Mouse (Mus musculus) brain, embryonic 18.5 days (tissue): ENCODE results near the gene Klhl5.
A peak's percentile ranks its signal among the peaks of the same experiment; 100 is the strongest.

Experiments
- DNase-seq: peaks from one replicate; pipeline ENCODE4 v3.0.0-alpha.2; 2012; ENCODE audit warnings: low read depth, low spot score

The Klhl5 gene

GRCm38 (mm10) chr5:65145499-65146101 lies 38.3 kb downstream of the Klhl5 start:
- DNase-seq, result no peak

GRCm38 (mm10) chr5:65146749-65147148 lies 39.4 kb downstream of the Klhl5 start:
- DNase-seq, result no peak

DNA sequence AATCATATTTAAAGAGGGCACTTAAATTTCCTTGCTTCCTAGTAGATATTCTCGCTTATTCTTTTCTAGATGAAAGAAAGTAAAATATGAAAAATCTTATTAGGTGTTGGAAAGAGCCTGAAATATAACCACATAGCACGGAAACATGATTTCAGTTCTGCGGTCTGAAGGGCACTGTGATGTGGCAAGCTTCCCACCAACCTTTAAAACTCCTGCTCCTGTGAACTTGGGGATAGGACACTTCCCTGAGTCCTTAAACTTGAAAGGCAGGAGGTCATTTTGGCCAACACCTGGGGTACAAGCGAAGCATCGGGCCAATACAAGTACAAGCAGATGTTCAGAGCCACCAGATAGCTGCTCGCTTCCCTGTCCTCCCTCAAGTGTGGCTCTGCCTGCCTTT lies 42.4 kb downstream of the Klhl5 start:
- DNase-seq, result no peak

- no peak for DNase-seq
These were observed 43.1 kb downstream of the Klhl5 start for GRCm38 (mm10) chr5:65150376-65150955.

GRCm38 (mm10) chr5:65151276-65151675 lies 43.9 kb downstream of the Klhl5 start:
- DNase-seq, result no peak

- DNase-seq, result no peak
These were observed 44.4 kb downstream of the Klhl5 start for GRCm38 (mm10) chr5:65151767-65152166.

GRCm38 (mm10) chr5:65154287-65154686 lies 46.9 kb downstream of the Klhl5 start:
- DNase-seq, result no peak

GRCm38 (mm10) chr5:65156853-65157252 lies 49.5 kb downstream of the Klhl5 start:
- no peak for DNase-seq

- no peak for DNase-seq
These were observed 50.4 kb downstream of the Klhl5 start for GRCm38 (mm10) chr5:65157412-65158381.

DNA sequence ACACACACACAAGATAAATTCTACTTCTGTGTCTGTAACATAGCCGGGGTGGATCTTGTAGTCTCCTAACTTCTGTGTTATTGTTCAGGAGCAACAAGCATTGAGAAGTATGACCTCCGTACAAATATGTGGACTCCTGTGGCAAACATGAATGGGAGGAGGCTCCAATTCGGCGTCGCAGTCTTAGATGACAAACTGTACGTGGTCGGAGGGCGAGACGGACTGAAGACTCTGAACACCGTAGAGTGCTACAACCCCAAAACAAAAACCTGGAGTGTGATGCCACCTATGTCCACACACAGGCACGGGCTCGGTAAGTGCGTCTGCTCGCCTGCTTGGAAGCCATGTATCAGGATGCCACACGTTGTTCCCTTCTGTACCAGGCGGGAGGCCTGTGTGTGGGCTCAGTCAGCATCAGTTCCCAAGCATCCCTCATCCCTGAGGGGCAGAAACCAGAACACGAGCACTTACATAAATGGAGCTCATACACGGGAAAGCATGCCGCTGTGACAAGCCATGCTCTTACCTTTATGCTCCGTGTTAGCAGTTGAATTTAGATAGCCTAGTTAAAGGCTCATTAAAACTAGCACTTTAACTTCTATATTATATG lies 51.5 kb downstream of the Klhl5 start:
- DNase-seq, result no peak

DNA sequence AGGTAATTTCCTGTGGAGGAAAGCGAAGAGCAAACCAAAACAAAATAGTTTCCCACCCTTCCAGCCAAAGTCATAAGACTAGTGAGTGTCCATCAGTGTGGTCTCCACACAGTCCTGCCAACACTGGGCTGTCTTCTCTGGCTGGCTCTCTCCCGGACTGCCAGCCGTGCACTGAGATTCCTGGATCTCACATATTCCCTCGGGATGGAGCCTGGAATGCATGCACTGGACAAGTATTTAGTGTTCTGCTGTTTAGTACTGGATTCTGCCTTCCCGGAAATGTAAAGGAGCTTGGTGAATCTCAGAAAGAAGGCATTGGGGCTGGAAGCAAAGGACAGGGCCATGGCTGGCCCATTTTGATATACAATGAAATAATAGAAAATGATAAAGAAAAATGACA lies 55.7 kb downstream of the Klhl5 start:
- no peak for DNase-seq

DNA sequence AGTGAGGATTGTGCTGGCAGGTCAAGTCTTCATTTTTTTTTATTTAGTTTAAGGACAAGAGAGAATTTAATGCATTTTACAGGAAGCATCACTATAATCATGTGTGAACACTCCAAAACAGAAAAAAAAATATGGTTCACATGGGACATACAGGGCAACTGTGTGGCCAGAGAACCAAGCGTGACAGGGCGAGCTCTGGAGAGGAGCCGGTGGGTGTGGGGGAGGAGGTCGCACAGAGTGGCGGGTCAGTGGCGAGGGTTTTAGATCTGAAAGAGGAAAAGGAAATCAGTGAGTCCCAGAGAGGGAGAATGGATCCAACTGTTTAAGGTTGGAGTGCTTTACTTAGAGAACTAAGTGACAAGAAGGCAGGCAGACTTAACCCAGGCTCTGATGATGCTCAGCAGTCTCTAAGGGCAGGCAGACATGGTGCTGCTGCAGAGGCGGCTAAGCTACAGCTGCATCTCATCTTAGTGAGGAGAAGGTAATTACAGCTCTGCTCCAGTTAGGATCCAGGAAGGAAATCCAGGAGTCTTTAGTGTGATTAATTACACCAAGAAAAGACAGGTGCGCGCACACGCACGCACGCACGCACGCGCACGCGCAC lies 56.3 kb downstream of the Klhl5 start:
- no peak for DNase-seq

DNA sequence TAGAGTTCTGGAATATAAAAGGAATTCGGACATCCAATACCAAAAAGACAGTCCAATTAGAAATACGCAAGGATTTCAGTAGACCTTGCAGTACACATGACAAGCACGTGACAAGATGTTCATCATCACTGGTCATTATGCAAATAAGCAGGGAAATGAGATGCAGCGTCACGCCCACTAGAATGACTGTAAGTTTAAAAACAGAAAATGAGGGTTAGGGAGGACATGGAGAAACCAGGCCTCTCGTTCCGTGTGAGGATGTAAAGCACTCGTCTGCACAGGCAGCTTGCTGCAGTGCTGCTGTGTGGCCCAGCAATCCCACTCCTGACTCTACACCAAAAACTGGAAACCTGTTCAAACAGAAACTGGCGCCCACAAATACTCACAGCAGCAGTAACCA lies 62.9 kb downstream of the Klhl5 start:
- DNase-seq, result no peak

GRCm38 (mm10) chr5:65175035-65175917 lies 67.9 kb downstream of the Klhl5 start:
- peak; percentile 42 for DNase-seq

DNA sequence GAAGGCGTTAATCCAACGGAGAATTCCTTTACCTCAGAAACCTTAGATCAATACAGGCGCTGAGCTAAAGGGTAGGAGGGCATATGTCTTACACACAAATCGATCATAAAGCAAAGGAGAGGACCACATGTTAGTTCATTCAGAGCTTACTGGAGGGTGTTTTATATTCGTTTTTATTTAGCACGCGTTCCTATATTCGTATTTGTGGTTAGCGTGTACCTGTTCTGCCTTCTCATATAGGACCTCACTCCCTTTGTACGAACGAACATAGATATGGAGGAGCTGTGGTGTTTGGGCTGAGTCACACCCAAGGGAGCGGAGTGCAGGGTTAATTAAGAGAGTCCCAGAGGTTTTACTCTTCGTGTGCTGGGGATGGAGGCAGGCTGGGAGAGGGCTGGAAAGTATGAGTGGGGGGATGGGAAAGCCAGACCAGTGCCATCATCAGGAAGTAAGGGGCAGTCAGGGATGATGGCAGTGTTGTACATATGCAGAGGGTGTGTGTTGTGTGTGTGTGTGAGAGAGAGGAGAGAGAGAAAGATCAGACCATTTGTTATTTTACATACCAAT lies 68.7 kb downstream of the Klhl5 start:
- DNase-seq, result no peak

DNA sequence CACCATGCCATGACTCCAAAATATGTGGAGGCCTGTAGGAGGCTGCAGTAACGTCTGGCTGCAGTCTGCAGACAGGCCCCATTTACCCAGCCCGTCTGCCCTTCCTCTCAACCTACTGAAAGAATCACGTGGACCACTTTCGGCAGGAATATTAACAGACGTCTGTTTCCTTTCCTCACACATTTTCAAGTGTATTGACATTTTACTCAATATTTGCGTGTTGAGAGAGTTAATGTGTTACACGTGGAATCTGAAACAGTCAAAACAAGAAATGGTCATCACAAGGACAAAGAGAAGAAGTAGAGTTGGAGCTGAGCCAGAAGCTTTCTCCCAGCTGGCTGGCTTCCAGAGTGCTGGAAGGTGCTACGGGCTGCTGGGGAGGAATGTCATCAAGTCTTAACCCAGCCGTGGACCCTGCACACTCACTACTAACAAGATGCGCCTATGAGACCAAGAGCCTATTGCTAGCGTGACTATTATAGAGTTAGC lies 69.7 kb downstream of the Klhl5 start:
- no peak for DNase-seq

DNA sequence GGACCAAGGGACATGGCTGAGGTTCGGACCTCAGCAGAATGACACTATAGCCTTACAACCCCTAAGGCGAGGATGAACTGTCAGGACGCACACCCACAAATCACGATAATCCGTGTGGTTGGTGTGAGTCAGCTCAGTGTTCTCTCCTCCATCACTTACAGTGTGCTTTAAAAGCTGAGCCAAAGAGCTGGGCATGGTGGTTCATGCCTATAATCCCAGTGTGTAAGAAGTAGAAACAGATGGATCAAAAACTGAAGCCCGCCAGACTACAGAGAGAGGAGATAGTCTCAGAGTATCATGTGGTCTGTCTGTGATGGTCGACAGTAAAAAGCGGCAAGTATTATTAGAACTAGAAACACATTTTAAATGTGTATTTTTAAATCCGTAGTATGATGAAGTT lies 71.1 kb downstream of the Klhl5 start:
- DNase-seq, result no peak

- DNase-seq, result no peak
These were observed 73.9 kb downstream of the Klhl5 start for GRCm38 (mm10) chr5:65181160-65181793.

GRCm38 (mm10) chr5:65181794-65182169 lies 74.4 kb downstream of the Klhl5 start:
- no peak for DNase-seq

DNA sequence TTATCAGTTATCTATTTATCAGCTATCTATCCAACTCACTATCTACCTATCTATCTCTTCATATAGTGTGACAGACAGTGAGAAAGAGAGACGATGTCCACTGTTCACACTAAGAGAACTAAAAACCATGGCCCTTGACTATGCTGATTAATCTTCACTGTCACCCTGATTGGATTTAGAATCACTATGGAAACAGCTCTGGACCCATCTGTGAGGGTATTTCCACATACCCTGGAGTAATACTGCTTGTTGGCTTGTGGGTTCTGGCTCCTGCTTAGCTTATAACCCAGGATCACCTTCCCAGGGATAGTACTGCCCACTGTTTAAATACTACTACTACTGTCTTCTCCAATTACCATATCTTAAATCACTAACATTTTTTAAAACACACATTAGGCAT lies 74.9 kb downstream of the Klhl5 start:
- no peak for DNase-seq
